Mouse (Mus musculus): ENCODE data around the gene Prdm2.

DNA sequence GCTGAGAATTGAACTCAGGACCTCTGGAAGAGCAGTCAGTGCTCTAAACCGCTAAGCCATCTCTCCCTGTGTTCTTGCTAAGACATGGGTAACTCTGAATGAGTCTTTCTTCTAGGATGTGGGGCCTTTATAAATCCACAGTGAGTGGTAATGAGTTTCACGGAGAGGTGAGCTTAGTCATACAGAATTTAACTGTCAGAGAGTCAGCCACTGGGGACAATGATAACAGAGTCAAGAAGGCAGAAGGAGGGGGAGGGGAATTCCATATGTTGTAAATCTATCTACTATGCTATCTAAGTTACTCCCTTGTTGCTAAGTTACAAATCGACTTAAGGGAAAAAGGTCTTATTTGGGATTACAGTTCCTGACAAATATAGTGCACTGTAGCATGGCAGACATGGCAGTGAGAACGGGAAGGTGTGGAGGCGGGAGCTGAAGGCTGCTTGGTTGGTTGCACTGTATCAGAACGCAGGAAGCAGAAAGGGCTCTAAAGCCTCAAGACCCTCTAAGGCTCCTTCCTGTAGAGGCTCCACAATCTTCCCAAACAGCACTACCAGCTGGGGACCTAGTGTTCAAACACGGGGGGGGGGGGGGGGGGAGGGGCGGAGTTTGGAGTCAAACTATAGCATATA lies 47.0 kb upstream of the Prdm2 start:
- TF ChIP-seq EP300 (IDR thresholded peaks at IDR 0.05; ENCODE audit: low read depth in 1 of 2, low read length in 2 of 2) (peak; percentile 34 to 49), CTCF (IDR thresholded peaks at IDR 0.05 in 2 of 3, conservative IDR thresholded peaks at IDR 0.05 in 1 of 3; ENCODE audit: control insufficient read depth in 1 of 3, insufficient read depth in 1 of 3, low read depth in 2 of 3, low read length in 3 of 3, poor library complexity in 1 of 3, severe bottlenecking in 1 of 3) (no peak), MAX (IDR thresholded peaks at IDR 0.05; ENCODE audit: low read length) (no peak), SIN3A (IDR thresholded peaks at IDR 0.05; ENCODE audit: low read length) (0 out of 2 replicates have a peak, but pooled peaks have one; percentile 19), ZNF384 (IDR thresholded peaks at IDR 0.05; ENCODE audit: low read depth, low read length) (no peak), GATA1 (IDR thresholded peaks at IDR 0.05; ENCODE audit: low read depth, low read length) (peak; percentile 43), ETS1 (IDR thresholded peaks at IDR 0.05; ENCODE audit: low read depth, low read length) (peak; percentile 30; the same call in 1 of the 2 replicates), BHLHE40 (IDR thresholded peaks at IDR 0.05; ENCODE audit: borderline replicate concordance, low read depth, low read length) (no peak), POLR2AphosphoS2 (IDR thresholded peaks at IDR 0.05; ENCODE audit: low read length) (no peak), RCOR1 (IDR thresholded peaks at IDR 0.05; ENCODE audit: low read depth, low read length) (no peak), SMC3 (IDR thresholded peaks at IDR 0.05; ENCODE audit: low read depth, low read length) (no peak)

Measured in MEL (cell line).